Mouse (Mus musculus) stomach, postnatal 0 days (tissue): ENCODE data around the gene Xrcc2. TPM values are rescaled to one million over a fixed set of nuclear protein-coding genes. Genes with fewer than 3 reads are reported as not detected.
"Not testable (repeated sequence)": the region's sequence is repeated elsewhere in the genome, so short reads cannot be mapped to it uniquely, and the experiment has no call there.

Experiments used
- ATAC-seq: fragments of 200-750 bp; cut with Nextera tagmentation; 2 replicates; pipeline ENCODE4 v1.8.0; 2017; ENCODE audit not compliant: low FRiP score, low TSS enrichment
- DNase-seq: peaks from one replicate; pipeline ENCODE4 v3.0.0-alpha.2; 2016; ENCODE audit warnings: low spot score
- H3K27ac ChIP-seq: fragments of 300-500 bp; sonication (generic); replicated peaks from 2 replicates; pipeline ENCODE4 v1.5.1; 2014; ENCODE audit warnings: mild to moderate bottlenecking, control low read depth
- H3K27me3 ChIP-seq: fragments of 300-500 bp; sonication (generic); 2 replicates; pipeline ENCODE4 v1.6.1; 2014; ENCODE audit warnings: low read length; ENCODE audit not compliant: control insufficient read depth, insufficient read depth
- H3K36me3 ChIP-seq: fragments of 300-500 bp; sonication (generic); 2 replicates; pipeline ENCODE4 v1.6.1; 2014; ENCODE audit warnings: low read length, mixed read lengths; ENCODE audit not compliant: control insufficient read depth, insufficient read depth
- H3K4me1 ChIP-seq: fragments of 300-500 bp; sonication (generic); replicated peaks from 2 replicates; pipeline ENCODE4 v1.6.1; 2014; ENCODE audit warnings: antibody characterized with exemption; ENCODE audit not compliant: control insufficient read depth, insufficient read depth
- H3K4me2 ChIP-seq: fragments of 300-500 bp; sonication (generic); replicated peaks from 2 replicates; pipeline ENCODE4 v1.6.1; 2014; ENCODE audit warnings: low read depth, mild to moderate bottlenecking, control low read depth, moderate library complexity
- H3K4me3 ChIP-seq: fragments of 300-500 bp; sonication (generic); 2 replicates; pipeline ENCODE4 v1.5.1; 2014; ENCODE audit warnings: low read depth, low read length, control low read depth
- H3K9ac ChIP-seq: fragments of 300-500 bp; sonication (generic); 2 replicates; pipeline ENCODE4 v1.6.1; 2014; ENCODE audit warnings: mild to moderate bottlenecking, low read length, control low read depth, mixed read lengths
- H3K9me3 ChIP-seq: fragments of 300-500 bp; sonication (generic); 2 replicates; pipeline ENCODE4 v1.6.1; 2016; ENCODE audit warnings: low read length; ENCODE audit not compliant: control insufficient read depth
- CTCF ChIP-seq: IDR thresholded peaks from 2 replicates; pipeline ENCODE4 v1.5.1; 2016; ENCODE audit warnings: antibody characterized with exemption, low read depth, mild to moderate bottlenecking, moderate library complexity
- EP300 ChIP-seq: optimal IDR thresholded peaks from 2 replicates; pipeline ENCODE3; 2016; ENCODE audit warnings: antibody characterized with exemption
- WGBS: fragments of 180-500 bp; shearing (Covaris S2); extraction: QIAGEN DNeasy Blood & Tissue Kit; methylation state at CpG from one replicate; pipeline ENCODE4 v1.1.7; 2014; 5-methylcytosine and 5-hydroxymethylcytosine counted together
- polyA plus RNA-seq: library from polyadenylated mRNA; unstranded; fragments of >200 nt; fragmentation: Nextera tagmentation; extraction: Ambion mirVana; gene quantifications from 2 replicates; pipeline ENCODE4 v1.2.1, GENCODE M21; 2015

The Xrcc2 gene
- polyA plus RNA-seq, 1 experiment from 2014 or later: 2.1 TPM

DNA sequence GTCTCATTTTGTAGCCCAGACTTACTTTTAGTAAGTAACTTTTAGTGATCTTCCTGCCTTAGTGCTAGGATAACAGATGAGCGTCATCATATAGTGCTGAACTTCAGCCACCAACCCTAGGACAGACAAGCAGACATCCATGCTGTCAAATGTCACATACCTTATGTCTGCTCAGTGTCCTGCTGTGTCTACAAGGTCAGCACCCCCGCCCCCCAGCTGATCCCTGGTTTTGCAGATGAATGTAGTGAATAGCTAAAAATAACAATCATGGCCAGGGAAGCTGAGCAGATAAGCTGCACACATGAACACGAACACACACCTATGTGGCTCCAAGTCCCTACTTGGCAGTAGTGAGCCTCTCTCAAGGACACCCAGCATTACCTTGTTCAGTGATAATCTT, 43.0 kb upstream of the Xrcc2 start:
- no peak for ATAC-seq
- no peak for DNase-seq
- 73% methylated on average over 3 of the region's 3 CpGs for WGBS

GRCm38 (mm10) chr5:25747904-25748303, 42.3 kb upstream of the Xrcc2 start:
- Histone ChIP-seq H3K4me1 (0 out of 2 replicates have a peak, but pooled peaks cover 2% of the 10 kb centered on the region), H3K27ac (no peak overlapping the region), H3K9me3 (no peaks in the 10 kb centered on the region), H3K4me2 (no peak overlapping the region), H3K4me3 (no peak overlapping the region), H3K27me3 (no peaks in the 10 kb centered on the region), H3K36me3 (no peaks in the 10 kb centered on the region), H3K9ac (no peak overlapping the region)
- ATAC-seq (peak; percentile 78), DNase-seq (no peak)
- TF ChIP-seq CTCF (no peak), EP300 (no peak)

More for the DNA sequence above, 43.0 kb upstream of the Xrcc2 start:
- Histone ChIP-seq H3K27me3 (no peaks in the 10 kb centered on the region), H3K9ac (no peak overlapping the region), H3K9me3 (no peaks in the 10 kb centered on the region), H3K4me2 (no peak overlapping the region), H3K4me1 (0 out of 2 replicates have a peak, but pooled peaks cover 3% of the 10 kb centered on the region), H3K27ac (no peak overlapping the region), H3K36me3 (no peaks in the 10 kb centered on the region), H3K4me3 (no peak overlapping the region)
- TF ChIP-seq EP300 (no peak), CTCF (no peak)

- H3K36me3 ChIP-seq, H3K4me2 ChIP-seq, DNase-seq, H3K4me1 ChIP-seq, ATAC-seq, H3K9ac ChIP-seq, H3K4me3 ChIP-seq, H3K27ac ChIP-seq, H3K9me3 ChIP-seq, H3K27me3 ChIP-seq: not testable (repeated sequence)
- WGBS: 95% methylated on average over 1 of the region's 1 CpGs
These were observed 33.3 kb upstream of the Xrcc2 start for GRCm38 (mm10) chr5:25738902-25739301.

DNA sequence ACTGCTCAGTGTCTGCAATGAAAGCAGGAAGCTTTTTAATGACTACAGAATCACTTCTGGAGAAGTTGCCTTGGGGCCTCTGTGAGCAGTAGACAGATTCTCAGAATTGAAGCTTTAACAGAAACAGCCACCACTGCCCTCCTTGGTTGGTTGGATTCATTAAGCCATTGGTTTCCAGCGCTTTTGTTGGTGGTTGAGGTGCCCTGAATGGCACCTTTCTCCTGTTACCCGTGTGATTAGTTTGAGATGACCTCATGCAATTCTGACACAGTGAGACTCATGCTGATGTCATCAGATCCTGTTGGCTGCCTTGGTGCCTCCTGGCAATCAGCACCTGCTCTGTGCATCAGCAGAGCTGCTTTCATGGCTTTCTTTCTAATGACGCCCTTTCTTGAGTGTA, 32.8 kb upstream of the Xrcc2 start:
- H3K27me3 ChIP-seq: no peaks in the 10 kb centered on the region
- no peak for DNase-seq
- ATAC-seq: no peak
- H3K9me3 ChIP-seq: no peaks in the 10 kb centered on the region
- no peak overlapping the region for H3K4me3 ChIP-seq
- no peak for TF ChIP-seq CTCF
- no peak for TF ChIP-seq EP300
- 62% methylated on average over 3 of the region's 3 CpGs for WGBS
- no peak overlapping the region for H3K4me2 ChIP-seq
- no peaks in the 10 kb centered on the region for H3K36me3 ChIP-seq
- H3K9ac ChIP-seq: no peak overlapping the region
- H3K4me1 ChIP-seq: no peaks in the 10 kb centered on the region
- H3K27ac ChIP-seq: no peak overlapping the region

DNA sequence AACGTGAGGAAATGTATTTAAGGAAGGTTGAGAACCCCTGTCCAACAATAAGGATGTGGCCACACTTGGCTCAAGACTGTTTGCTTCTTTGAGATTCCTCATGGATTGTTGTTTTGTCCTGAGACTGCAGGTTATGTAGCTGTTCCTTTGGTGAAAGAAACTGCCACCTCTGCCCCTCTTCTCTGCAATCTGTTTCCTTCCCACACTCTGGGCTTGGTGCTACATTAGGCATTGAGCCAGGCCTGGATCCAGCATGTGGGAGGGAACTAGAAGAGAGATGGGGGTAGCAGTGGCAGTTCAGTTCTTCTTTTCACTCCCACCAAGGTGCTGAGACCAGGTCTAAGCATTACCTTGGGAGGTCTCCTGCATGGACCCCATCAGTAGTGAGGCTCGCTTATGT, 30.2 kb upstream of the Xrcc2 start:
- Histone ChIP-seq H3K4me1 (no peaks in the 10 kb centered on the region), H3K27ac (no peak overlapping the region), H3K36me3 (no peaks in the 10 kb centered on the region), H3K27me3 (no peaks in the 10 kb centered on the region), H3K4me2 (no peak overlapping the region), H3K9me3 (no peaks in the 10 kb centered on the region), H3K9ac (no peak overlapping the region), H3K4me3 (no peak overlapping the region)
- TF ChIP-seq CTCF (no peak), EP300 (no peak)
- ATAC-seq (no peak), DNase-seq (no peak)
- WGBS: 77% methylated on average over 2 of the region's 2 CpGs

GRCm38 (mm10) chr5:25734318-25734717, 28.7 kb upstream of the Xrcc2 start:
- ATAC-seq: 0 out of 2 replicates have a peak, but pooled peaks have one; percentile 65
- DNase-seq: peak; percentile 63
- 8% methylated on average over 1 of the region's 1 CpGs for WGBS

More at GRCm38 (mm10) chr5:25734318-25734717, 28.7 kb upstream of the Xrcc2 start:
- no peaks in the 10 kb centered on the region for H3K4me1 ChIP-seq
- no peaks in the 10 kb centered on the region for H3K36me3 ChIP-seq
- no peaks in the 10 kb centered on the region for H3K27me3 ChIP-seq
- H3K9me3 ChIP-seq: no peaks in the 10 kb centered on the region
- H3K9ac ChIP-seq: no peak overlapping the region
- no peak overlapping the region for H3K4me3 ChIP-seq
- no peak overlapping the region for H3K4me2 ChIP-seq
- H3K27ac ChIP-seq: no peak overlapping the region
- TF ChIP-seq EP300 (no peak), CTCF (peak; percentile 83)
